Mouse (Mus musculus) olfactory bulb, adult 2 months (tissue): ENCODE results near the gene Foxf1. TPM values are rescaled to one million over a fixed set of nuclear protein-coding genes. Genes with fewer than 3 reads are reported as not detected.

Source experiments
- H3K27ac ChIP-seq: fragments of 200-500 bp; 2 replicates; pipeline ENCODE4 v1.5.1; 2012; ENCODE audit warnings: low read depth, low read length; ENCODE audit not compliant: insufficient read depth
- H3K4me1 ChIP-seq: fragments of 200-500 bp; 2 replicates; pipeline ENCODE4 v1.6.1; 2012; ENCODE audit warnings: low read length; ENCODE audit not compliant: control insufficient read depth, insufficient read depth
- H3K4me3 ChIP-seq: fragments of 200-500 bp; 2 replicates; pipeline ENCODE4 v1.5.1; 2012; ENCODE audit warnings: mild to moderate bottlenecking, low read depth, low read length, moderate library complexity; ENCODE audit not compliant: insufficient read depth
- CTCF ChIP-seq: fragments of 200-500 bp; IDR thresholded peaks from 2 replicates; pipeline ENCODE4 v1.5.1; 2012; ENCODE audit warnings: low read depth, mild to moderate bottlenecking, low read length, moderate library complexity; ENCODE audit not compliant: insufficient read depth
- POLR2A ChIP-seq: fragments of 200-500 bp; IDR thresholded peaks from 2 replicates; pipeline ENCODE4 v1.6.1; 2012; ENCODE audit warnings: mild to moderate bottlenecking, low read depth, low read length, moderate library complexity; ENCODE audit not compliant: insufficient read depth
- WGBS: fragments of 180-500 bp; shearing (Covaris S2); methylation state at CpG from one replicate; pipeline ENCODE4 v1.1.7; 2018; 5-methylcytosine and 5-hydroxymethylcytosine counted together
- polyA plus RNA-seq: library from polyadenylated mRNA; stranded (reverse); fragments of >200 nt; gene quantifications from 2 replicates; pipeline ENCODE4 v1.2.4, GENCODE M21; 2012; ENCODE audit warnings: low replicate concordance; ENCODE audit not compliant: missing spikeins, insufficient read depth, insufficient read length

Gene Foxf1
- not detected in 2 replicates for polyA plus RNA-seq

GRCm38 (mm10) chr8:121084210-121084951 lies at the start of gene Foxf1:
Foxf1 (plus strand) TSS chr8:121084386.
- no peak within 1 kb of the TSS for H3K27ac ChIP-seq
- under 1% methylated on average over 82 of the region's 83 CpGs for WGBS

GRCm38 (mm10) chr8:121035611-121036010 lies 48.6 kb upstream of the Foxf1 start:
- TF ChIP-seq CTCF (no peak), POLR2A (no peak)
- H3K4me1 ChIP-seq = peaks cover 2% of the 10 kb centered on the region
- 43% methylated on average over 8 of the region's 8 CpGs for WGBS
- no peak overlapping the region for H3K4me3 ChIP-seq
- H3K27ac ChIP-seq = no peak overlapping the region

More at GRCm38 (mm10) chr8:121084210-121084951, at the start of gene Foxf1:
- no peak for TF ChIP-seq CTCF
- no peak for TF ChIP-seq POLR2A
- H3K4me1 ChIP-seq = peaks cover 20% of the 10 kb centered on the region
- H3K4me3 ChIP-seq = peak within 1 kb of the TSS; percentile 42

GRCm38 (mm10) chr8:121043719-121044440 lies 40.3 kb upstream of the Foxf1 start:
- no peak for TF ChIP-seq CTCF
- no peak for TF ChIP-seq POLR2A
- no peaks in the 10 kb centered on the region for H3K4me1 ChIP-seq
- no peak overlapping the region for H3K27ac ChIP-seq
- H3K4me3 ChIP-seq = no peak overlapping the region
- 69% methylated on average over 19 of the region's 19 CpGs for WGBS

GRCm38 (mm10) chr8:121047441-121047840 lies 36.7 kb upstream of the Foxf1 start:
- WGBS = 77% methylated on average over 9 of the region's 9 CpGs

DNA sequence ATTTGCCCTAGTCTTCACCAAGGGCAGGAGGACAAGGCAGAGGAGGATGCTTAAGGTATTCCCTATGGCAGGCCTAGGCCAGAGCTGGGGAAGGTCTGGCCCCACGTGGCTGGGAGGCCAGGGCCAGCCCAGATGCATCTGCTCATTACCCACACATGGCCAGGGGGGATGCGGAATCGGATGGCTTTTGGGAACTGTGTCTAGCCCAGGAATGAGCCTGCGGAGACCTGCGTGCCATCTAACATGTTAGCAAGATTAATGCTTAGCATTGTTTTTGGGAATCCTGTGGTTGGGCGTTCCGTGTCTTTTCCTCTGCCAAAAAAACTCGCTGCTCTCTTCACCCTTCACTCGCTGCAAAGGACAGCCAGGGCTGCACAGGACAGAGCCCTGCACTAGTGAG lies 26.1 kb upstream of the Foxf1 start:
- Histone ChIP-seq H3K27ac (no peak overlapping the region), H3K4me1 (peaks cover 17% of the 10 kb centered on the region), H3K4me3 (no peak overlapping the region)
- WGBS = 63% methylated on average over 9 of the region's 9 CpGs
- TF ChIP-seq POLR2A = no peak
- no peak for TF ChIP-seq CTCF

More at GRCm38 (mm10) chr8:121047441-121047840, 36.7 kb upstream of the Foxf1 start:
- Histone ChIP-seq H3K4me1 (no peaks in the 10 kb centered on the region), H3K4me3 (no peak overlapping the region), H3K27ac (no peak overlapping the region)
- TF ChIP-seq CTCF (no peak), POLR2A (no peak)

- 43% methylated on average over 7 of the region's 7 CpGs for WGBS
- TF ChIP-seq POLR2A (no peak), CTCF (no peak)
- Histone ChIP-seq H3K4me1 (peaks cover 17% of the 10 kb centered on the region), H3K27ac (no peak overlapping the region), H3K4me3 (no peak overlapping the region)
Observed at GRCm38 (mm10) chr8:121059098-121059497, 25.1 kb upstream of the Foxf1 start.

GRCm38 (mm10) chr8:121062521-121062920 lies 21.7 kb upstream of the Foxf1 start:
- WGBS = 26% methylated on average over 6 of the region's 6 CpGs

GRCm38 (mm10) chr8:121063649-121064048 lies 20.5 kb upstream of the Foxf1 start:
- Histone ChIP-seq H3K27ac (no peak overlapping the region), H3K4me1 (peaks cover 11% of the 10 kb centered on the region), H3K4me3 (no peak overlapping the region)
- TF ChIP-seq CTCF = no peak
- TF ChIP-seq POLR2A = no peak
- 26% methylated on average over 13 of the region's 13 CpGs for WGBS

More at GRCm38 (mm10) chr8:121062521-121062920, 21.7 kb upstream of the Foxf1 start:
- H3K4me3 ChIP-seq = no peak overlapping the region
- H3K27ac ChIP-seq = no peak overlapping the region
- TF ChIP-seq CTCF = no peak
- TF ChIP-seq POLR2A = no peak
- H3K4me1 ChIP-seq = peaks cover 17% of the 10 kb centered on the region

- WGBS = 9% methylated on average over 12 of the region's 12 CpGs
- Histone ChIP-seq H3K27ac (no peak overlapping the region), H3K4me1 (peaks cover 3% of the 10 kb centered on the region), H3K4me3 (no peak overlapping the region)
- no peak for TF ChIP-seq POLR2A
- TF ChIP-seq CTCF = no peak
Observed at GRCm38 (mm10) chr8:121071454-121071853, 12.7 kb upstream of the Foxf1 start.
